Mouse (Mus musculus) brain, embryonic 14.5 days (tissue): ENCODE measurements around the gene Sh3pxd2a.

ENCODE experiments used
- CTCF ChIP-seq: fragments of 200-500 bp; IDR thresholded peaks from 2 replicates; pipeline ENCODE4 v1.5.1; 2012; ENCODE audit warnings: inconsistent platforms, mild to moderate bottlenecking, moderate library complexity, borderline replicate concordance; ENCODE audit not compliant: insufficient read depth, insufficient read length; ENCODE audit errors: extremely low read depth
- POLR2A ChIP-seq: fragments of 200-500 bp; IDR thresholded peaks from 2 replicates; pipeline ENCODE4 v1.6.1; 2012; ENCODE audit warnings: mild to moderate bottlenecking, inconsistent platforms, borderline replicate concordance; ENCODE audit not compliant: poor library complexity, insufficient read depth, insufficient read length, severe bottlenecking; ENCODE audit errors: extremely low read depth

DNA sequence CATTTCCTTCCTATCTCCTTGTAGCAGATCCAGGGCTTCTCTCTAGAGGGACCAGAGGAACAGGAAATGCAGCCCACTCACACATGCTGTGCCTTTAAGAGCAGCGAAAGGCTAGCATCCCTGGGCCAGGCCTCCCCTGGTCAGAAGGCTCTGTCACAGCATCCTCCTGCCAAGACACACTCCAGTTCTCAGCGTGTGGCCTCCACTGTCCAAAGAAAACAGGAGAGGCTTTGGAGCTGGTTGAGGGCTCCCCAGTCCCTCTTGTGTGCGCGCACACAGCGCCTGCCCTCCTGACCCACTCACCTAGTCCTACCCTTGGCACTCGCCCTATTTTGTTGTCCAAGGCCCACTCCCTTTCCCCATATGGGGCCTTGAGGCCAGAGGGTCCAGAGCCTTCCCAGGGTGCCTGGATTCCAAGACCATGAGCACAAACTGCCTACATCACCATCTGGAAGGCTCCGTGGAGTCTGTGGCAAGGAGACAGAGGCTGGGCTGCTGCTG, 171.7 kb downstream of the Sh3pxd2a start:
- TF ChIP-seq CTCF (no peak), POLR2A (no peak)
